Mouse (Mus musculus): ENCODE measurements at regions not wholly inside any gene's neighbourhood (a gene's known extent, or its start where the extent isn't known, plus 50 kb on each side); places are given as distances from the start of the nearest gene placed in this dataset.

DNA sequence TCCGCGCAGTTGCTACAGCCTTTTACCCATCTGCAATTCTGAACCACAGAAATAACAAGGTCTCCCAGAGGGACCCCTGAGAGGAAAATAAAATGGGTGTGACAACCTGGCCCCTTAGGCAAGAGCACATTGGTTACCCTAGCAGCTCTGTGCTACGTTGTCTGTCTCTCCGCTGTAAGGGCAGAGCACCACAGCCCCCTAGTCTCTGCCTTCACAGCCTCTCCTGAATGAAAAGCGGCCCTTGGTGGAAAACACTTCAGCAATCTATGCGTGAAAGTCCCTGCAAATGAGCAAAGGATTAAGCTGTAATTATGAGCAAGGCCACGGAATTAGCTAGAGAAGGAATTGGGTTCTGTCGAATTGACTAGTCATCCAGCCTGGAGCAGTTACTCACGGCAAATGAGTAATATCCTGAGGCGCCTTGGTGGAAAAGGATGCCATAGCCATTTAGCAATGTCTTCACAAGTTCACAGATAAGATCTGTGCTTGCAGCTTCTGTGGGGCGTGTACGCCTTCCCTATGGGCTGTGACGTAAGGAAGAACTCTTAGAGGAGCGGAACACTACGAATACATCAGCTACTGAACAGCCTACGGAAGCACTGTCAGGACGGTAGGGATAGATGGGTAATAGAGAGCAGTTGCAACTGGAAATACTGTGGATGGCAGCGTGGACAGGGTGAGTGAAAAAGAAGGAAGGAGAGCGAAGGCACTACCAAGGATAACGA, 61.0 kb upstream of the Nphp3 start:
- no peaks in the 10 kb centered on the region for H3K9me3 ChIP-seq (ENCODE audit: low read length)
- WGBS: 64% methylated on average over 20 of the region's 20 CpGs
- H3K36me3 ChIP-seq (ENCODE audit: insufficient read depth, low read length): no peaks in the 10 kb centered on the region
- DNase-seq (ENCODE audit: low spot score): no peak
- H3K9ac ChIP-seq (replicated peaks; ENCODE audit: low read length, poor library complexity, severe bottlenecking): no peak overlapping the region
- H3K4me1 ChIP-seq (ENCODE audit: insufficient read depth, low read length): no peaks in the 10 kb centered on the region
- no peak overlapping the region for H3K27ac ChIP-seq (ENCODE audit: low read depth, low read length)
- no peak overlapping the region for H3K4me2 ChIP-seq (ENCODE audit: low read depth, low read length, poor library complexity, severe bottlenecking)
- H3K27me3 ChIP-seq (ENCODE audit: insufficient read depth, low read length): no peaks in the 10 kb centered on the region
- ATAC-seq (ENCODE audit: low FRiP score): no peak
- H3K4me3 ChIP-seq (ENCODE audit: low read depth, low read length): no peak overlapping the region
- no peak for TF ChIP-seq CTCF (IDR thresholded peaks at IDR 0.05)

DNA sequence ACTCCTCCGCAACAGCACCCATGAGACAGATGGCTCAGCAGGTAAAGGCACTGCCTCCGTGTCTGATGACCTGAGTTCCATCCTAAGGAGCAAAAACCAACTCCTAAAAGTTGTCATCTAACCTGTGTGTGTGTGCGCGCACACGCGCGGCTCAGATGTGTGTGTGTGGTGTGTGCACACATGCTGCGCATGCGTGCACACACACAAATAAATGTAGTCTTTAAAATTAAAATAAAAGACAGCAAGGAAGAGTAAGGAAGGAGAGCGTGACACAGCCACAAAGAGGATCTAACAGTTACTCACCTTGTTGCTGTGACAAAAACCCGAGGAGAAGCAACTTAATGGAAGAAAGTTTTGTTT, 60.5 kb upstream of the Nphp3 start:
- no peak for ATAC-seq (ENCODE audit: low FRiP score)
- Histone ChIP-seq H3K4me1 (ENCODE audit: insufficient read depth, low read length) (no peaks in the 10 kb centered on the region), H3K9me3 (ENCODE audit: low read length) (no peaks in the 10 kb centered on the region), H3K27me3 (ENCODE audit: insufficient read depth, low read length) (no peaks in the 10 kb centered on the region), H3K36me3 (ENCODE audit: insufficient read depth, low read length) (no peaks in the 10 kb centered on the region), H3K4me3 (ENCODE audit: low read depth, low read length) (no peak overlapping the region), H3K27ac (ENCODE audit: low read depth, low read length) (no peak overlapping the region), H3K9ac (replicated peaks; ENCODE audit: low read length, poor library complexity, severe bottlenecking) (no peak overlapping the region), H3K4me2 (ENCODE audit: low read depth, low read length, poor library complexity, severe bottlenecking) (no peak overlapping the region)
- WGBS: 94% methylated on average over 11 of the region's 11 CpGs
- no peak for DNase-seq (ENCODE audit: low spot score)
- TF ChIP-seq CTCF (IDR thresholded peaks at IDR 0.05): no peak

DNA sequence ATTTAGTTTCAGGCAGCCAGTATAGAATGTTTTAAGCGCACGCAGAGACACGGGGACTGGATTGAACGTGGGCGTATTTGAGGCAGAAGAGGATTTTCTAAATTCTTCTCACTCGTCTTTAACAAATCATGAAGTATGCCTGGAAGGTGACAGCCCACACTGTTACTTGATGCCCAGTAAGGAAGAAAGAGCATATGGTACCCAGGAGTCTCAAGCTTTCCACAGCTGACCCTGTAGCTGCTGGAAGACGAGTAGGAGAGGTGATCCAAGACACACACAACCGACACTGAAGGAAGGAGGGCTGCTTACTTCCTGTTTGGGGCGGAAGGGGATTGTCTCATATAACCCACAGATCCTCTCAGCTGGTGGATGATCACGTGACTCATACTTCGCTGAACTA, 56.9 kb upstream of the Nphp3 start:
- H3K27me3 ChIP-seq (ENCODE audit: insufficient read depth, low read length): no peaks in the 10 kb centered on the region
- ATAC-seq (ENCODE audit: low FRiP score): no peak
- no peak overlapping the region for H3K27ac ChIP-seq (ENCODE audit: low read depth, low read length)
- no peak overlapping the region for H3K4me2 ChIP-seq (ENCODE audit: low read depth, low read length, poor library complexity, severe bottlenecking)
- no peak overlapping the region for H3K4me3 ChIP-seq (ENCODE audit: low read depth, low read length)
- H3K4me1 ChIP-seq (ENCODE audit: insufficient read depth, low read length): no peaks in the 10 kb centered on the region
- TF ChIP-seq CTCF (IDR thresholded peaks at IDR 0.05): no peak
- DNase-seq (ENCODE audit: low spot score): no peak
- no peak overlapping the region for H3K9ac ChIP-seq (replicated peaks; ENCODE audit: low read length, poor library complexity, severe bottlenecking)
- 90% methylated on average over 11 of the region's 11 CpGs for WGBS
- H3K9me3 ChIP-seq (ENCODE audit: low read length): no peaks in the 10 kb centered on the region
- no peaks in the 10 kb centered on the region for H3K36me3 ChIP-seq (ENCODE audit: insufficient read depth, low read length)

DNA sequence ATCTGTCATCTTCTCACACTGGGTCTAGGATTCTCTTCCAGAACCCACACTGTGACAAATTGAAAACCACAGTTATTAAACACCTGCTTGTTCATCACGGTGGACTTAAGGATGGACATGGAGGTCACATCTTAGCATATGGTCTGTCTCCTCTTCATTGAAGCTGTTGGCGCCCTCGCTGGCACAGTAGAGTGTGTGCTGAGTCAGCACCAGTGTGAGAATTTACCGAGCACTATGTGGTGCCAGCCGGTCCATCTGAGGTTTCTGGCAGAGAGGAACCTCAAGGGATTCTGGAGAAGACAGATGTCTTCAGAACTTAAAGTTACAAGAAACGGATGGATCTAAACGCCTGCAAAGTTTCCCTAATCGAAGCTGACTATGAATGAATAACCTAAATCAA, 50.5 kb upstream of the Nphp3 start:
- TF ChIP-seq CTCF (IDR thresholded peaks at IDR 0.05): no peak
- H3K27me3 ChIP-seq (ENCODE audit: insufficient read depth, low read length): no peaks in the 10 kb centered on the region
- ATAC-seq (ENCODE audit: low FRiP score) (no peak), DNase-seq (ENCODE audit: low spot score) (no peak)
- no peaks in the 10 kb centered on the region for H3K36me3 ChIP-seq (ENCODE audit: insufficient read depth, low read length)
- H3K4me2 ChIP-seq (ENCODE audit: low read depth, low read length, poor library complexity, severe bottlenecking): no peak overlapping the region
- no peak overlapping the region for H3K4me3 ChIP-seq (ENCODE audit: low read depth, low read length)
- no peak overlapping the region for H3K27ac ChIP-seq (ENCODE audit: low read depth, low read length)
- H3K9ac ChIP-seq (replicated peaks; ENCODE audit: low read length, poor library complexity, severe bottlenecking): no peak overlapping the region
- no peaks in the 10 kb centered on the region for H3K4me1 ChIP-seq (ENCODE audit: insufficient read depth, low read length)
- 95% methylated on average over 8 of the region's 8 CpGs for WGBS
- no peaks in the 10 kb centered on the region for H3K9me3 ChIP-seq (ENCODE audit: low read length)

Data from midbrain, postnatal 0 days (tissue).